Mouse (Mus musculus): ENCODE data around the gene Hrh3.

GRCm38 (mm10) chr2:180098167-180098566, 6.1 kb downstream of the Hrh3 start:
- TF ChIP-seq POLR2A (IDR thresholded peaks at IDR 0.05; ENCODE audit: insufficient read length, low read depth) (no peak), CEBPB (IDR thresholded peaks at IDR 0.05; ENCODE audit: insufficient read depth, poor library complexity, severe bottlenecking) (no peak), MAX (IDR thresholded peaks at IDR 0.05; ENCODE audit: low read depth) (no peak), POLR2AphosphoS2 (IDR thresholded peaks at IDR 0.05; ENCODE audit: insufficient read length, low read depth) (no peak), TCF12 (IDR thresholded peaks at IDR 0.05; ENCODE audit: insufficient read depth, poor library complexity, severe bottlenecking) (no peak), USF1 (IDR thresholded peaks at IDR 0.05; ENCODE audit: low read depth) (no peak), E2F4 (IDR thresholded peaks at IDR 0.05; ENCODE audit: insufficient read depth) (no peak), MYOD1 (IDR thresholded peaks at IDR 0.05; ENCODE audit: control insufficient read depth in 1 of 3, insufficient read length in 2 of 3, low read depth in 2 of 3) (no peak)

Measured in myocyte (in vitro differentiated cells).